Mouse (Mus musculus) stomach, postnatal 0 days (tissue): ENCODE results near the gene Hyal1.

ENCODE experiments used
- CTCF ChIP-seq: IDR thresholded peaks from 2 replicates; pipeline ENCODE4 v1.5.1; 2016; ENCODE audit warnings: antibody characterized with exemption, low read depth, mild to moderate bottlenecking, moderate library complexity
- EP300 ChIP-seq: optimal IDR thresholded peaks from 2 replicates; pipeline ENCODE3; 2016; ENCODE audit warnings: antibody characterized with exemption

GRCm38 (mm10) chr9:107550491-107551116, 26.1 kb upstream of the Hyal1 start:
- TF ChIP-seq CTCF (no peak), EP300 (no peak)
